ENCODE assay signal across 17 mouse cellular contexts in the genomic region with DNA sequence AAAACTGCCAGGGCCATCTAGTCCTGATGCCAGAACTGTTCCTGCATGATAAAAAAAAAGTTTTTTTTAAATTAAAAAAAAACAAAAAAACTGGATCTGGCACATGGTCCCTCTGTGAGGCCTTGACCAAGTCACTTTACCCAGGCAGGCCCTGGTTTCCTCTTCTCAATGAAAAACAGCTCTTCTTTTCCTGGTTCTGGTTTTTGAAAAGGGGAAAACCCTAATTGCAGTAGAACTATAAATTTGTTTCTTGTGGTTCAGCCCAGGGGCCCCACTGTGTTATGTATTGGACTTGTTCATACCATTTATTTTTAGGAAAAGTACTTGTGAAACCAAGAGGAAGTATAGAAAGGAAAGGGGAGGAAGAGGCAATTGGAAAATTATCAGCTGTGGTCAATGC.
DNase-seq lines count a peak whose midpoint lies in the region; TF ChIP-seq lines count a peak whose summit lies in the region.
"Had no signal": no experiment of that assay in that cellular context is flagged by ENCODE, and none has a peak within 500 bp of the region (broad histone marks: within the 10 kb centered on the region; RNA-seq: fewer than 3 reads in every experiment).

No protein-coding gene starts in this region.

- no peak overlapping the region for H3K9ac ChIP-seq in CH12.LX (ENCODE audit: insufficient read depth, low read depth)

- no peak for TF ChIP-seq RAD21 in CH12.LX (IDR thresholded peaks at IDR 0.05; ENCODE audit: low read depth, low read length)

- no peak for DNase-seq in layer of hippocampus, adult 2 months (ENCODE audit: low spot score in 2 of 2)
- DNase-seq in layer of hippocampus, adult 9-10 months (ENCODE audit: low spot score): no peak
- DNase-seq in CH12.LX (ENCODE audit: extremely low read depth): peak; percentile 75
- DNase-seq in left cerebral cortex, postnatal 25 days (ENCODE audit: low spot score in 2 of 2): no peak
- DNase-seq: adrenal gland, adult 2 months; adrenal gland, adult 8-10 months; adrenal gland, postnatal 10 days; adrenal gland, postnatal 14 days; adrenal gland, postnatal 25 days; adrenal gland, postnatal 36 days; B cell, adult 2 months; cerebellum, adult 11 months; cerebellum, adult 11-12 months; cerebellum, adult 18-20 months; cerebellum, adult 2 months had no signal

- peak overlapping the region; percentile 57; the same call in 1 of the 2 replicates for H3K27ac ChIP-seq in layer of hippocampus, adult 2 months
- no peak overlapping the region for H3K27ac ChIP-seq in CH12.LX (ENCODE audit: insufficient read depth, low read depth)

- H3K36me3 ChIP-seq in CH12.LX (replicated peaks in 1 of 2; ENCODE audit: control insufficient read depth in 1 of 2, insufficient read depth in 1 of 2, low read length in 1 of 2): no peaks in the 10 kb centered on the region
- H3K36me3 ChIP-seq: G1E had no signal

- dilution Hi-C loops in CH12.LX (cut with MboI; ENCODE audit: extremely low pct_ligation_motif_present, extremely low pct_unique_long_range_greater_than_20kb, low sequenced_read_pairs): no loop called here

- no peak for TF ChIP-seq CTCF in layer of hippocampus, adult 2 months (conservative IDR thresholded peaks at IDR 0.05)
- TF ChIP-seq CTCF in CH12.LX (conservative IDR thresholded peaks at IDR 0.05 in 1 of 2, IDR thresholded peaks at IDR 0.05 in 1 of 2; ENCODE audit: low read depth in 2 of 2, low read length in 2 of 2): no peak

- H3K4me2 ChIP-seq in CH12.LX (ENCODE audit: insufficient read depth, low read depth, poor library complexity, severe bottlenecking): no peak overlapping the region

- H3K9me3 ChIP-seq in CH12.LX (replicated peaks; ENCODE audit: low read length): peaks cover 6% of the 10 kb centered on the region

- in situ Hi-C loops in CH12.LX (cut with MboI; ENCODE audit: low pct_ligation_motif_present, low pct_unique_long_range_greater_than_20kb, low sequenced_read_pairs): no loop called here

- no peak for TF ChIP-seq POLR2A in CH12.LX (IDR thresholded peaks at IDR 0.05; ENCODE audit: low read depth, low read length)

- no peak overlapping the region for H3K4me3 ChIP-seq in layer of hippocampus, adult 2 months
- no peak overlapping the region for H3K4me3 ChIP-seq in CH12.LX (replicated peaks in 1 of 3; ENCODE audit: low read depth in 2 of 3, low read length in 2 of 3, poor library complexity in 1 of 3)

- peaks cover 5 to 70% of the 10 kb centered on the region in 2 experiments; a peak in 3 of 4 replicates for H3K4me1 ChIP-seq in CH12.LX (ENCODE audit: control insufficient read depth in 1 of 2, insufficient read depth in 2 of 2)

- H3K79me2 ChIP-seq in CH12.LX (replicated peaks; ENCODE audit: control insufficient read depth, extremely low read depth, insufficient read depth, poor library complexity, severe bottlenecking): no peaks in the 10 kb centered on the region

- intact Hi-C loops in left cerebral cortex, postnatal 25 days (cut with DNase I): no loop called here

- TF ChIP-seq EP300 in CH12.LX (IDR thresholded peaks at IDR 0.05; ENCODE audit: low read length): peak; percentile 77; the same call in 1 of the 2 replicates

- H3K27me3 ChIP-seq in CH12.LX (replicated peaks): no peaks in the 10 kb centered on the region
- H3K27me3 ChIP-seq: Patski had no signal

TF ChIP-seq in CH12.LX, 34 proteins besides CTCF, POLR2A, EP300 and RAD21:
- TF ChIP-seq USF1 (IDR thresholded peaks at IDR 0.05; ENCODE audit: low read depth, low read length) (no peak), SIN3A (IDR thresholded peaks at IDR 0.05; ENCODE audit: low read length) (peak; percentile 41; the same call in 1 of the 2 replicates), KAT2A (IDR thresholded peaks at IDR 0.05; ENCODE audit: insufficient replicate concordance, low read length) (no peak), IRF4 (IDR thresholded peaks at IDR 0.05; ENCODE audit: low read depth, low read length) (peak; percentile 56; the same call in 1 of the 2 replicates), MAZ (IDR thresholded peaks at IDR 0.05; ENCODE audit: low read depth, low read length) (0 out of 2 replicates have a peak, but pooled peaks have one; percentile 23), HCFC1 (IDR thresholded peaks at IDR 0.05; ENCODE audit: low read depth, low read length) (peak; percentile 27; the same call in 1 of the 2 replicates), UBTF (IDR thresholded peaks at IDR 0.05; ENCODE audit: low read depth, low read length) (no peak), E2F4 (IDR thresholded peaks at IDR 0.05; ENCODE audit: insufficient replicate concordance, low read depth, low read length) (0 out of 2 replicates have a peak, but pooled peaks have one; percentile 34), MAFK (IDR thresholded peaks at IDR 0.05; ENCODE audit: insufficient replicate concordance, low read length) (peak; percentile 67; the same call in 1 of the 2 replicates), TCF12 (IDR thresholded peaks at IDR 0.05; ENCODE audit: low read depth, low read length) (0 out of 2 replicates have a peak, but pooled peaks have one; percentile 18), ETS1 (conservative IDR thresholded peaks at IDR 0.05; ENCODE audit: low read depth, low read length) (peak; percentile 49), MEF2A (IDR thresholded peaks at IDR 0.05; ENCODE audit: borderline replicate concordance, low read depth, low read length) (peak; percentile 74), MYC (IDR thresholded peaks at IDR 0.05; ENCODE audit: low read depth, low read length) (0 out of 2 replicates have a peak, but pooled peaks have one; percentile 48), NELFE (IDR thresholded peaks at IDR 0.05; ENCODE audit: low read depth, low read length) (no peak), JUND (conservative IDR thresholded peaks at IDR 0.05; ENCODE audit: low read depth, low read length) (peak; percentile 57; the same call in 1 of the 2 replicates), ZNF384 (IDR thresholded peaks at IDR 0.05; ENCODE audit: low read depth, low read length) (peak; percentile 75), BHLHE40 (IDR thresholded peaks at IDR 0.05; ENCODE audit: low read depth, low read length) (peak; percentile 51), CHD2 (IDR thresholded peaks at IDR 0.05; ENCODE audit: low read length) (peak; percentile 43; the same call in 1 of the 2 replicates), MAX (IDR thresholded peaks at IDR 0.05; ENCODE audit: low read length) (peak; percentile 68; the same call in 1 of the 2 replicates), GABPA (IDR thresholded peaks at IDR 0.05; ENCODE audit: insufficient replicate concordance, low read depth, low read length) (no peak), ELF1 (IDR thresholded peaks at IDR 0.05; ENCODE audit: low read depth, low read length) (peak; percentile 53; the same call in 1 of the 2 replicates)
